Mouse (Mus musculus): ENCODE results near the gene Isoc2a. TPM values are rescaled to one million over a fixed set of nuclear protein-coding genes. Genes with fewer than 3 reads are reported as not detected.

The Isoc2a gene
- total RNA-seq, 2 experiments from 2014 or later, result 11.4 to 13.6 TPM

DNA sequence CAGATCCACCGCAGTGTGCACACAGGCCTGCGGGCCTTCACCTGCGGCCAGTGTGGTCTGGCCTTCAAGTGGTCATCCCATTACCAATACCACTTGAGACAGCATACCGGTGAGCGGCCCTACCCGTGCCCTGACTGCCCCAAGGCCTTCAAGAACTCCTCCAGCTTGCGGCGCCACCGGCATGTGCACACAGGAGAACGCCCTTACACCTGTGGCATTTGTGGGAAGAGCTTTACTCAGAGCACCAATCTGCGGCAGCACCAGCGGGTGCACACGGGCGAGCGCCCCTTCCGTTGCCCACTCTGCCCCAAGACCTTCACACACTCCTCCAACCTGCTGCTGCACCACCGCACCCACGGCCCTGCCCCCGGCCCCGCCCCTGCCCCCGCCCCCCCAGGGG lies 42.1 kb downstream of the Isoc2a start:
- DNase-seq, result no peak

DNA sequence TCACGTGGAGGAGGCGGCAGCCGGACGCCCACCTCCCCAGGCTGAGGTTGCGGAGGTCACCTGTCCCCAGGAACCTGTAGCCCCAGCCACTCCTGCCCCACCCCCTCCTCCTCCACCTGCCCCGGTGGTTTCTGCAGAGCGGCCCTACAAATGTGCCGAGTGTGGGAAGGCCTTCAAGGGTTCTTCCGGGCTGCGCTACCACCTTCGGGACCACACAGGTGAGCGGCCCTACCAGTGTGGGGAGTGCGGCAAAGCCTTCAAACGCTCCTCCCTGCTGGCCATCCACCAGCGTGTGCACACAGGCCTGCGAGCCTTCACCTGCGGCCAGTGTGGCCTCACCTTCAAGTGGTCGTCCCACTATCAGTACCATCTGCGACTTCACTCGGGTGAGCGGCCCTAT lies 43.0 kb downstream of the Isoc2a start:
- no peak for DNase-seq

DNA sequence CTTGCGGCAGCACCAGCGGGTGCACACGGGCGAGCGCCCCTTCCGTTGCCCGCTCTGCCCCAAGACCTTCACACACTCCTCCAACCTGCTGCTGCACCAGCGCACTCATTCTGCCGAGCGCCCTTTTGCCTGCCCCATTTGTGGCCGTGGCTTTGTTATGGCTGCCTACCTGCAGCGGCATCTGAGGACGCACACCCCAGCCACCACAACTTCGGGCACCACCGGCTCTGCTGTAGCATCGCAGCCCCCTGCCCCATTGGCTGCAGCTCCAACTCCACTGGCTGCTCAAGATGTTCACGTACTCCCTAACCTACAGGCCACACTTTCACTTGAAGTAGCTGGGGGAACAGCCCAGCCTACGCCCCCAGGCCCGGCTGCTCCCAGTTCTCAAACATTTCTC lies 43.5 kb downstream of the Isoc2a start:
- DNase-seq, result no peak

DNA sequence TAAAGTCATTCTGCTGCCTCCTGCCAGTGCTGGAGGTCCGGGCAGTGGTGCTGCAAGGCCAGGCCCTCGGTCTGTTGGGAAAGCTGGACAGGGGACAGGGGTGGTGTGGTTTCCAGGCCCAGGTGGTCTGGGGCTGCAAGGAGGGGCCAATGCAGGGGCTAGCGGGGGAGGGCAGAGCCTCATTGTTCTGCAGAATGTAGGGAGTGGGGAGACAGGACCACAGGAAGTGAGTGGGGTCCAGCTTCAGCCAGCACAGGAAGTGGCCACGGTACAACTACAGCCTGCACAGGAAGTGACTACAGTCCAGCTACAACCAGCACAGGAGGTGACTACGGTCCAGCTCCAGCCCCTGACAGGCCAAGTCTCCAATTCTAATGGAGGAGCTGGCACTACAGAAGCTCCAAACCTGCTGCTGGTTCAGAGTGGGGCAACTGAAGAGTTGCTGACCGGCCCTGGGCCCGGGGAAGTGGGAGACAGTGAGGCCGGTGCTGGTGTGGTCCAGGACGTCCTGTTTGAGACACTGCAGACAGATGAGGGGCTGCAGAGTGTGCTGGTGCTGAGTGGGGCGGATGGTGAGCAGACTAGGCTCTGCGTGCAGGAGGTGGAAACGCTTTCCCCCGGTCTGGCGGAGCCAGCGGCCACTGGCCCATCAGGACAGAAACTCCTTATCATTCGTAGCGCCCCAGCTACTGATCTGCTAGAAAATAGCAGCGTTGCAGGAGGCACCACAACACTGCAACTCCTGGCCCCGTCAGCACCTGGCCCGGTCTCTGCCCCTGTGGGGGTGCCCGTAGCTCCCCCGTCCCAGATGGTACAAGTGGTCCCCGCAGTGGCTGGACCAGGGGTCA lies 44.2 kb downstream of the Isoc2a start:
- no peak for DNase-seq

DNA sequence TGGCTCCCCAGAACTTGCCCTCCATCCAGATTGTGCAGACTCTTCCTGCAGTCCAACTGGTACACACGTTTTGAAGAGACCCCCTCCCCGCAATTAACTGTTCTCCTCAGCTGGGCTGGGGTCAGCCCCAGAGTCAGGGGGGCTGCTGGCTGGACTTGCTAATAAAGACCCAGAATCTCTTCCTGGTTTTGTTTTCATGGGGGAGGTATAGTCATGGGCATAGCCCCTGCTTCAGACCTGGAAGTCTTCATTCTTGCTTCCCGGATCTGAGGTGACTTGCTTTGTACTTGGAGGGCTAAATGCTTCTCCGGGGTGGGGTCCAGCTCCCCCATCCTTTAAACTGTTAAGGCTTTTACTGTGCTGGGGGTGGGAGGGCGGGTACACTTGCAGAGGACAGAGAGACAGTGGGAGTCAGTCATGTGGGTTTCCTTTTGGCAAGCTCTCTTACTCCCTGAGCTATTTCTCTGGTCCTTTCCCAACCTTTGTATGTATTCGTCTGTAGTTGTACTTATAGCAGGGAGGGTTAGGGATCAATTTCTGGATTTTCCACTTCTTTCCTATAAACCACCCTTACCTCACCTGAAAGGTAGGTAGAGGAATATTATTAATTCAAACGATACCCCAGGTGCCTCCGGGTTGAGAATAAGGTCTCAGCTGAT lies 45.0 kb downstream of the Isoc2a start, which contains the start of gene Nat14:
Gene Nat14, plus strand, starts transcription at position 205 of the 659 bp plus-strand sequence.
- no peak for DNase-seq

DNA sequence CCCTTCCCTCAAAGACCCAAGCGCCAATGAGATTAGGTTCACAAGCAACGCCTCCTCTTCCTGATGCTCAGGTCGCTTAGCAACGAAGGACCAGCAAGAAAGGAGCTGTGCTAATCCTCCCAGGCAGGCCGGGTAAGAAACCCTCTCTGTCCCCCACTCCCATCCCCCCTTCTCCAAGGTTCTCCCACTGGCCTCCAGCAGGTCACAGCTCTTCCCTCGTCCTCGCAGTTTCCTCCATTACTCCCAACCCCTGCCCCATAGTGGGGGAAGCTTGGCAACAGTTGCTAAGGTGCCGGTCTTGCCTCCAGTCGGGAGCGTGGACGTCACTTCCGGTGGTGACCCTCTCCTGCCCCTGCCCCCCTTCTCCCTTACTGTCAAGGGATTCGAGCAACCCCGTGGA lies 45.6 kb downstream of the Isoc2a start:
- DNase-seq, result peak; percentile 86 to 89

DNA sequence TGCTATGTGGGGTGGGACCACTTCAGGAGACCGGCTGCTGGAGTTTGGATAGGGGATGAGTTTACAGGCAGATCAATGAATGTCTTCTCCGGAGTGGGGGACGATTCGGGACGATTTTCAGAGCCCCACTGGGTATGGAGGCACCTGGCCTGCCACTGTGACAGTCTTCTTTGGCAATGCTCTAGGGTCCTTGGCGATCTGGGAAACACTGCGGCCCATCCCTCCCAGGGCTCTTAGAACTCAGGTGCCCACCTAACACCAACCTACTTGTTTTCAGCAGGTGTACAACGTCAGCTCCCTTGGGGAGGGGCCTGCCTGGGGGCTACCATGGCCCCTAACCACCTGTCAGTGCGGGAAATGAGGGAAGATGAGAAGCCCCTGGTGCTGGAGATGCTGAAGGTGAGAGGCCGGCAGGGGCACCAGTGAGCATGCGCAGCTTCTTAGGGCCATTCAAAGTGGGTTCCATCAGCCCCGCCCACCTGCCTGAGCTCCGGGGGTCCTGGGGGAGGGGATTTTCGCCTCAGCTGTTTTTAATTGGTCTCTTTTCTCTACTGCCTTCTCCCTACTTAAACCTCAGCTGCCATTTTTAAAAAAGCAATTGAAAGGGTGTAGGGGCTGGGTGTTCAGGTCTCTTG lies 46.1 kb downstream of the Isoc2a start:
- peak; percentile 78 to 80 for DNase-seq

DNA sequence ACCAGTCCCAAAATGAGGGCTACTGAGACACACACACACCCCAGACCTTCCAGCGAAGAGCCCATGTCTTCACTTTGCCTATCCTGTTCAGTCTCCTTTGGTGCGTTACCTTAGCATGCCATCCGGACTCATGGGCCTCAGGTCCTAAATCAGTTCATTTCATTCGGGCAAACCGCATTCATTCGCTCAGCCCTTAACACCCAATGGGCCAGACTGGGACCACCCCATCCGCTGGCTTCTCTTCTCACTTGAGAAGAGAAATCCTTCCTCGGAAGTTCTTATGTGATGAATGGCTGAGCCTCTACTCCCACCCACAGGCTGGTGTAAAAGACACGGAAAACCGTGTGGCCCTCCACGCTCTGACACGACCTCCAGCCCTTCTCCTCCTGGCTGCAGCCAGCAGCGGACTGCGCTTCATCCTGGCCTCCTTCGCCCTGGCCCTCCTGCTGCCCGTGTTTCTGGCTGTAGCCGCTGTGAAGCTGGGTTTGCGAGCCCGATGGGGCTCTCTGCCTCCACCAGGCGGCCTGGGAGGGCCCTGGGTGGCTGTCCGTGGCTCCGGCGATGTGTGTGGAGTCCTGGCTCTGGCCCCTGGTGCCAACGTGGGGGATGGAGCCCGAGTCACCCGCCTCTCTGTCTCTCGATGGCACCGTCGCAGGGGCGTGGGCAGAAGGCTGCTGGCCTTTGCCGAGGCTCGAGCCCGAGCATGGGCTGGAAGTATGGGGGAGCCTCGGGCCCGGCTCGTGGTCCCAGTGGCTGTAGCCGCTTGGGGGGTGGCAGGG lies 46.8 kb downstream of the Isoc2a start:
- peak; percentile 65 to 66 for DNase-seq

DNA sequence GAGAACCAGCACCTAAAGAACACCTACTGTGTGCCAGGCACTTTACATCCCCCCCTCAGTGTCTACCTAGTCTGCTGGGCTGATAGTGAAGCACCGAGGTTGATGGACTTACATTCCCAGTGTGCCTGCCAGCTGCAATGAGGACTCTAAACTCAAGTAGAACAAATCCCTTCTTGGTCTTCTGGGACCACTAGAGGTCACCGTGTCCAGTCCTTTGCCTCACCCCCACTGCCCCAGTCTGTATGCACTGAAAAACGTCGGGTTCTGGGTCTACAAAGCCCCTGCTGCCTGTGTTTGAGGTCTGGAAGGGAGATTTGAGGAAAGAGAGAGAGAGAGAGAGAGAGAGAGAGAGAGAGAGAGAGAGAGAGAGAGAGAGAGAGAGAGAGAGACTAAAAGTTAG lies 47.5 kb downstream of the Isoc2a start:
- DNase-seq, result no peak

DNA sequence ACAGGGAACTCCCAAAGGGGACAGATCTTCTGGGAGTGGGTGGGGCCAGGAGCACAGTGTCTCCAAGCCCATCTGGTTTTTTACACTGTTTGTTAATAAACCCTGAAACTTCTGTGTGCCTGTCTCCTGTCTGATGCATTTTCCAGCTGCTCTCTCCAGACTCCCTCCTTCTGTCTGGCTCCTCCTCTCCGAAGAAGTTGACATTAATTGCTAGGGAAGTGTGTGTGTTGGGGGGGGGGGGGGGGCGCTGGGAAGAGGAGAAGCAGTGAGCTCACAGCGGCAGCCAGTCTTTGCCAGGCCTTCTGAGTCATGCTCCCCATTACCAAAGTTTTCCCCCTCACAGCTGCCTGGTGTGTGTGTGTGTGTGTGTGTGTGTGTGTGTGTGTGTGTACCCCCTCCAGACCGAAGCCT lies 47.9 kb downstream of the Isoc2a start:
- DNase-seq, result no peak

DNA sequence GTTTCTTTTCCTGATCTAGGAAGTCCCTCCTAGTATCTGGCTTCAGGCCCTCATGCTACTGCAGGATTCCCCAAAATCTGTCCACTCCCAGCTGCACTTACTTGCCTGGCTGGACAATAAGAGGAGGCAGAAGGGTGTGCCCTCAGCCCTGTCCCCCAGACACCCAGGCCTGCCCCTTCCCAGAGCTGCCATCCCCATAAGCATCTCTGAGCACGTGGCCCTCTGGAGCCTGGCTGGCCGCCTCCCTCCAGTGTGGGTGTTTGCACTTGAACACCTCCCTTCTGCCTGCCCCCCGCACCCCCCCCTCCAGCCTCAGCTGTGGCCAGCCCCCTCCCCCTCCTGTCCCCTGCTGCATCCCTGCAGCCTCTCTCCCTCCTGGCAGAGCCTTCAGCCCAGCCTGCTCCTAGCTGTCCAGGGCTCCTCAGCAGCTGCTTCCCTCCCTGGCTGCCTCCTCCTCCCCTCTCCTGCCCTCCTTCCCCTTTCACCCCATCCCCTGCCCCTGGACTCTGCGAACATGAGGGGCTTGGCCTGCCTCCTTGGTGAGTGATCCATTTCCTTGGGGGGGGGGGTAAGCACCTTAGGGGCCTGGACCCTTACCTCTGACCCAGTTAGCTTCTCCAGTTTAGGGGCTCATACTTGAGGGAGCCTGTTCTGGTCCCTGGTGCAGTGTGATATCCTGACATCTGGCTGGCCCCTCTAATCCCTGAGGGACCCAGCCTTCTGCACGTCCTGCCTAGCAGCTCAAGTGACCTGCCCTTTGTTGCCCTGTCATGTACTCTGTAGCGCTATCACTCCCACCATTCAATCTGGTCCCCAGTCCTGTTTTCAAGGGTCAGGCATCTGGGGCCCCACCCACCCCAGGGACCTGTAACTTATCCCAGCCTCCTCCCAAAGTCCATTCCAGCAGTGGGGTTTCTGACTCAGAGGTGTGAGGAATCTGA lies 48.8 kb downstream of the Isoc2a start, which contains the start of gene Ssc5d:
Gene Ssc5d, plus strand, starts transcription at position 345 of the 941 bp plus-strand sequence.
- DNase-seq, result no peak

DNA sequence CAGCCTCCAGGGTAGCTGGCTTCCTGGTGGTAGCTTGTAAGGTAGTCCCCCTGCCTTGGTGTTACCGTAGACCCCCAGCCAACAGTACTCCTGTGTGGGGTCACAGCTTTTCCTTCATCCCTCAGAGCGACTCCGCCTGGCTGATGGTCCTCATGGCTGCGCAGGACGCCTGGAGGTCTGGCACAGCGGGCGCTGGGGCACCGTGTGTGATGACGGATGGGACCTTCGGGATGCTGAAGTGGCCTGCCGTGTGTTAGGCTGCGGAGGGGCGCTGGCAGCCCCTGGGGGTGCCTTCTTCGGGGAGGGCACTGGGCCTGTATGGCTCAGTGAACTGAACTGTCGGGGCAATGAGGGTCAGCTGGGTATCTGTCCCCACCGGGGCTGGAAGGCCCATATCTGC lies 49.9 kb downstream of the Isoc2a start:
- DNase-seq, result no peak

DNA sequence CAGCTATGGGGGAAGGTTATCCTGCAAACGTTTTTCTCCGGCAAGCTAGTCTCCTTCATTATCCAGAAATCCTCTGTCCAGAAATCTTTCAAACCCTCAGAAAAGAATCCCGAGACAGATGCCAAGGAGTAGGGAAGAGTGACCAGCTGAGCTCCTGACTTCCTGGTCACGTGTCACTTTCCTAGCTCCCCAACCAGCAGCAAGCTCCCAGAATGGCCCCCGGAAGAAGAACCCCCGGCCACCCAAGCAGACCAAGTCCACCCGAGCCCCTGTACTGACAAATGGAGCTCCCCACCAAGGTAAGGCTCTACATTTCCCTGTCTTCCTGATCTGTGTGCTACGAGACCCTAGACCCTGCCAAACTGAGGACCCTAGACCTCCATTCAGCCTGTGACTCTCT lies 50.8 kb downstream of the Isoc2a start:
- DNase-seq, result no peak

DNA sequence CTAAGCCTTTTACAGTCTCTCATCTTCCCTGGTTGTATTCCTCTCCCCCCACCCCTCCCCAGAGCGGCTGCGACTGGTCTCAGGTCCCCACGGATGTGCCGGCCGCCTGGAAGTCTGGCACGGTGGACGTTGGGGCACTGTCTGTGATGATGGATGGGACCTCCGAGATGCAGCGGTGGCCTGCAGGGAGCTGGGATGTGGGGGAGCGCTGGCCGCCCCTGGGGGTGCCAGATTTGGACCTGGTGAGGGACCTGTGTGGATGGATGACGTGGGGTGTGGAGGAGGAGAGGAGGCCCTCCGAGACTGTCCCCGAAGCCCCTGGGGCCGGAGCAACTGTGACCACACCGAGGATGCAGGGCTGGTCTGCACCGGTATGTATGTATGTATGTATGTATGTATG lies 51.4 kb downstream of the Isoc2a start:
- DNase-seq, result no peak

DNA sequence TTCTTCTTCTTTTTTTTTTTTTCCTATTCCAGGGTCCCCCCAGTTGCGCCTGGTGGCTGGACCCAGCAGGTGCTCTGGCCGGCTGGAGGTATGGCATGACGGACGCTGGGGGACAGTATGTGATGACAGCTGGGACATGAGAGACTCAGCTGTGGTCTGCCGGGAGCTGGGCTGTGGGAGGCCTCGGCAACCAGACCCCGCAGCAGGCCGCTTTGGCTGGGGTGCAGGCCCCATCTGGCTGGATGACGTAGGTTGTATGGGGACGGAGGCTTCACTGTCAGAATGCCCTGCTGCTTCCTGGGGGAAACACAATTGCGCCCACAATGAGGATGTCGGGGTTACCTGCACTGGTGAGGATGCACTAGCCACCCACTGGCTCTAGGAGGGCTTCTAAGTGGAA lies 56.1 kb downstream of the Isoc2a start:
- no peak for DNase-seq

DNA sequence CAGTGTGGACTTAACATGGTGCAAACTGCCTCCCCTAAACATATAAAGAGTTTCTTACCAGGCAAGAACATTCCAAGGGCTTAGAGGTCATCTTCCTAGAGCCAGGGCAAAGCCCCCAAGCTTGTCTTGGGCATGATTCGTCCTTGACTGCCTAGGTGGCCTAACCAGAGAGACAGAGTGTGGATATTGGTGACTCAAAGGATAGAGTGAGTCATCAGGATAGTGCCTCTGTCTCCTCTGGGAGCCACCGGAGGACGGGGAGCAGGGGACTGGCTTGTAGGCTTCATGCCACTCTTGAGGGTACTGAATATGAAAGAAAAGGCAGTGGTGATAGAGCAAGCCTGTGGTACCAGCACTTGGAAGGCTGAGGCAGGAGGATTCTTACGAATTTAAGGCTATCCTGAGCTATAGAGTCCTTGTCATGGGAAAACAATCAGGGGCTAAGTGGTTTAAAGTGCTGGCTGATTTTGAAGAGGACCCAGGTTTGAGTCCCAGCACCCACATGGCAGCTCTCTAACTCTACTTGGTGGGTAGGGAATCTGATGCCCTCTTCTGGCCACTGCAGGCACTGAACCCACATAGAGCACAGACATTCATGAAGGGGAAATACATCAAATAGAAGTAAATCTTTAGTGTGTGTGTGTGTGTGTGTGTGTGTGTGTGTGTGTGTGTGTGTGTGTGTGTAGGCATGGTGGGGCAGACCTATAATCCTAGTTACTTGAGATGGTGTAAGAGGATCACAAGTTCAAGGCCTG lies 57.4 kb downstream of the Isoc2a start:
- DNase-seq, result no peak

DNA sequence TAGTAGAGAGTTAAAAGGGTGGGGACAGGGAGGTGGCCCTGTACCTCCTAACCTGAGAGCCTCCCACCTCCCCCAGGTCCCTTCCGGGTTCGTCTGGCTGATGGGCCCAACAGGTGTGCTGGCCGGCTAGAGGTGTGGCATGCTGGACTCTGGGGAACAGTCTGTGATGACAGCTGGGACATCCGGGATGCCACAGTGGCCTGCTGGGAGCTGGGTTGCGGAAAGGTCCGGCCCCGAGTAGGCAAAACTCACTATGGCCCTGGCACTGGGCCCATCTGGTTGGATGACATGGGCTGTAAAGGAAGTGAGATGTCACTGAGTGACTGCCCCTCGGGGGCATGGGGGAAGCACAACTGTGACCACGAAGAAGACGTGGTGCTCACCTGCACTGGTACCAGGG lies 59.9 kb downstream of the Isoc2a start:
- DNase-seq, result no peak

DNA sequence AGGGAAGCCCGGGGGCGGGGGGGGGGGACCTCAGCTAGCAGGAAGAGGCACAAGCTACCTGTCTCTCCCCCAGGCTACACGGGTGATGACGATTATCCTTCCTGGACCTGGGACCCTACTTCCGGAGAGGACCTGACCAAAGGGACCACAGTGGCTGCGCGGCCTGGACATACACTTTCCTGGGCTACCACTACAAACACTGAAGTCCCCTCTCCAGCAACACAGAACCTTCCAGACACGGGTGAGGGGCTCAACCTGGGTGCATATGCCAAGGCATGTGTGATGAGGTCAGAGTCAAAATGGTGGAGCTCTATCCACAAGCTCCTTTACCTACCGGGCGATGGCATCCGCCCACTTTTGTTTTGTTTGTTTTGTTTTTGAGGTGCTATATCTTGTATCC lies 60.4 kb downstream of the Isoc2a start:
- DNase-seq, result no peak

DNA sequence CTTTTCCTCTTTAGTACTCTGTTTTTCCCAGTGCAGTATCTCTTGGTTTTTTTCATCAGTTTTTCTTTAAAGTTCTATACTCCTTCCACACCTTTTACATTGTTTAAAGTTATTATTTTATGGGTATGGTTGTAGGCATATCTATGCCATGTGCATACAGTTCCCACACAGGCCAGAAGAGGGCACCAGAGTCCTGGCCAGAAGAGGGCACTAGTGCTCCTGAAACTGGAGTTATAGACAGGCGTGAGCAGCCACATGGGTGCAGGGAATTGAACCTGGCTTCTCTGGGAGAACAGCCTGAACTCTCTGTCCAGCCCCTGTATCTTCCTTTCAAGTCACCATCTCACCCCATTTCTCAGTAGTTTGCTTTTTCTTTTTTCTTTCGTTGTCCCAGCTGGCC lies 61.5 kb downstream of the Isoc2a start:
- DNase-seq, result no peak

DNA sequence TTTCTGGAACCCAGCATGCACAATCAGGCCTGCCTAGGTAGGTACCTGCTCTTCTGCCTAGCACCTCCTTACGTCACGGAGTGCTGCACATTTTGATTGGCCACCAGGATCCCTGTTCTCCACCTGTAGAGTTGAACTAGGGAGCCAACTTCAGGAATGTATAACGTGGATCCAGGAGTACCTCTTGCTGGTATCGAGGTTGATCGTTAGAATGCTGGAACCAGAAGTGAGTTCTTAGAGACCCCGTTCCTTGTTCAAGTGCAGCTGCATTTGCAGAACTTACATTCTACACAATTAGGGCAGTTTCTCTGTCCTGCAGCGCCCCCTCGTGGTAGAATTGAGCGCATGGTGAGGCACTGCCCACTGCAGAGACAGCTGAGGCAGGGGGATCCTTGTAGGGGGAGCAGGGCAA lies 63.1 kb downstream of the Isoc2a start:
- peak; percentile 71 to 73 for DNase-seq

DNA sequence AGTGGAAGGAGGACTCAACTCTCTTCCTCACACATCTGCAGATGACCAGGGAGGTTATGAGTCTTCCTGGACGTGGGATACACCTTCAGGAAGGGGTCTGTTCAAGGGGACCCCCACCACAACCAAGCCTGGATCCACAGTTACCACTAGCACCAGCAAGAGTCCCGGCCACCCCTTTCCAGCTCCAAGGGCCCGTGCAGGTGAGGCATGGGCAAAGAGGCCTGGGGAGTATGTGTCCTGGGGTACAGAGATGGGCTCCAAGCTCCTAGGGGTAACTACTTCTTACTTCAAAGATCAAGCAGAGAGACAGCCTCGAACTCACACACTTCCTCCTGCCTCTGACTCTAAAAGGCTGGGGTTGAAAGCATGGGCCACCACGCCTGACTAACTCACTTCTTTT lies 65.7 kb downstream of the Isoc2a start:
- no peak for DNase-seq
